Comparison of ENCODE assay signal across 9 mouse cellular contexts in the genomic region with DNA sequence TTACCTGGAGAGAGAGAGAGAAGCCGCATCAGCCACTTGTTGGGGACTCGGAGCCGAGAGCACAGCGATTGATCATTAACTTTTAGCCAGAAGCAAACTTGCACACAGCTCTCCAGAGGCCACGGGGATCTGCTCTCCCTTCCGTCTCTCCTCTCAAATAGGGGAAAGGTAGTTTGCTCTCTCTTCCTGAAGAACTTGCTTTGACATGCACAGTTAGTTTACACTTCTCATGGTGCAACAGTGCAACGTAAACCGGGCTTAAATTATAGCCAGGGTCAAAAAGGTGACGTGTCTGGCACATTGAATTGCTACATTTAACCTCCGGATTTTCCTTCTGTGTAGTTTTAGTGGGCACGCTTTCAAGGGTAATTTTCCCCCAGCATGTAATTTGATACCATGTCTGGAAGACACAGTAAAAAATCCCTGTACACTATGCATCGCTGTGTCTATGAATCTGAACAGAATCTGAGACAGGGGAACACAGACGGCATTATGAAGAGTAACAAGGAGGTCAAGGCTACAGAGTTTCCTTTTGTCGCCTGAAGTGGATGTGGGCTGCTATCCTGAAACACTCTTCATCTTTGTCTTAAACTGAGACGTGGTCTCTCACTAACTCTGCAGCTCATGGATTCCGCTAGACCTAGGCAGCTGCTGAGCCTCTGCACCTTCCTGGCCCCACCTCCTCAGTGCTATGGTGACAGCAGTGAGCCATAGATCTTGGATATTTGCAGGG.
DNase-seq lines count a peak whose midpoint lies in the region; ATAC-seq and TF ChIP-seq lines count a peak whose summit lies in the region.
"Had no signal": no experiment of that assay in that cellular context is flagged by ENCODE, and none has a peak within 500 bp of the region (broad histone marks: within the 10 kb centered on the region; RNA-seq: fewer than 3 reads in every experiment).

No protein-coding gene starts in this region.

- no peak overlapping the region for H3K9ac ChIP-seq in heart, embryonic 11.5 days (ENCODE audit: low read depth, low read length)
- H3K9ac ChIP-seq in liver, embryonic 15.5 days: no peak overlapping the region

- H3K27me3 ChIP-seq in heart, embryonic 11.5 days (ENCODE audit: control insufficient read depth, insufficient read depth, low read length): no peaks in the 10 kb centered on the region
- H3K27me3 ChIP-seq in kidney, adult 2 months (replicated peaks; ENCODE audit: control insufficient read depth, insufficient read depth, low read length): no peaks in the 10 kb centered on the region
- H3K27me3 ChIP-seq in liver, embryonic 15.5 days: no peaks in the 10 kb centered on the region

- H3K4me1 ChIP-seq in heart, embryonic 11.5 days (ENCODE audit: control insufficient read depth, insufficient read depth, low read length): peaks cover 3% of the 10 kb centered on the region; the same call in 1 of the 2 replicates
- H3K4me1 ChIP-seq in kidney, adult 2 months (ENCODE audit: control insufficient read depth, insufficient read depth, low read length): 0 out of 2 replicates have a peak, but pooled peaks cover 3% of the 10 kb centered on the region
- H3K4me1 ChIP-seq in liver, embryonic 15.5 days (replicated peaks): peaks cover 4% of the 10 kb centered on the region; the same call in 1 of the 2 replicates

- H3K4me3 ChIP-seq in heart, embryonic 11.5 days (ENCODE audit: low read depth, low read length): no peak overlapping the region
- H3K4me3 ChIP-seq in kidney, adult 2 months (ENCODE audit: insufficient read depth, low read depth, low read length): peak overlapping the region; percentile 36
- H3K4me3 ChIP-seq in liver, embryonic 15.5 days (replicated peaks): peak overlapping the region; percentile 31; the same call in 1 of the 2 replicates

- no peaks in the 10 kb centered on the region for H3K36me3 ChIP-seq in heart, embryonic 11.5 days (ENCODE audit: control insufficient read depth, insufficient read depth, low read length)
- H3K36me3 ChIP-seq in kidney, adult 2 months (ENCODE audit: control insufficient read depth, insufficient read depth, low read length): no peaks in the 10 kb centered on the region
- H3K36me3 ChIP-seq in liver, embryonic 15.5 days (replicated peaks): no peaks in the 10 kb centered on the region

- H3K27ac ChIP-seq in heart, embryonic 11.5 days (ENCODE audit: low read depth, low read length): 0 out of 2 replicates have a peak overlapping the region, but pooled peaks have one; percentile 35
- peak overlapping the region; percentile 92 for H3K27ac ChIP-seq in kidney, adult 2 months (ENCODE audit: insufficient read depth, low read depth, low read length)
- H3K27ac ChIP-seq in liver, embryonic 15.5 days (replicated peaks): 0 out of 2 replicates have a peak overlapping the region, but pooled peaks have one; percentile 38

- TF ChIP-seq CTCF in kidney, adult 2 months (conservative IDR thresholded peaks at IDR 0.05; ENCODE audit: insufficient read depth, insufficient read length, low read depth, low read length): no peak

- H3K9me3 ChIP-seq in heart, embryonic 11.5 days (replicated peaks; ENCODE audit: control insufficient read depth, low read length): no peaks in the 10 kb centered on the region
- no peaks in the 10 kb centered on the region for H3K9me3 ChIP-seq in liver, embryonic 15.5 days (replicated peaks)

- 52% methylated on average over 16 of the region's 16 CpGs for WGBS in heart, embryonic 11.5 days (ENCODE audit: insufficient replicate concordance)
- WGBS in kidney, adult 2 months: 13% methylated on average over 16 of the region's 16 CpGs
- 51% methylated on average over 16 of the region's 16 CpGs for WGBS in liver, embryonic 15.5 days (ENCODE audit: insufficient replicate concordance)

- DNase-seq in heart, adult 18-20 months: no peak
- peak; percentile 41 for DNase-seq in embryo, embryonic 11.5 days (ENCODE audit: low read depth, low spot score)
- DNase-seq in kidney, adult 2 months: peak; percentile 71
- no peak for DNase-seq in gastrocnemius, adult 18-20 months (ENCODE audit: low spot score)
- no peak for DNase-seq in thymus, postnatal 36 days
- no peak for DNase-seq in spleen, adult 12 weeks (ENCODE audit: low spot score)
- DNase-seq: cerebellum, adult 8-10 months had no signal

- peak overlapping the region; percentile 45 for H3K4me2 ChIP-seq in heart, embryonic 11.5 days
- peak overlapping the region; percentile 31 for H3K4me2 ChIP-seq in liver, embryonic 15.5 days

- no peak for TF ChIP-seq POLR2A in kidney, adult 2 months (IDR thresholded peaks at IDR 0.05; ENCODE audit: low read depth, low read length)

- ATAC-seq in heart, embryonic 11.5 days (replicated peaks; ENCODE audit: insufficient number of reproducible peaks, low FRiP score, low TSS enrichment): peak; percentile 46; the same call in 1 of the 2 replicates
- peak; percentile 51 for ATAC-seq in liver, embryonic 15.5 days (ENCODE audit: insufficient read depth)

Comparison
In these comparisons a context has a peak if more than half of its experiments do, and no peak if none do; other contexts are left out.
1. H3K27ac ChIP-seq: peak in every context shown above with its lines; median percentile 92 in kidney, adult 2 months; 38 in liver, embryonic 15.5 days; 35 in heart, embryonic 11.5 days.
2. DNase-seq: peak in embryo, embryonic 11.5 days (single experiment) and kidney, adult 2 months (single experiment); none in heart, adult 18-20 months (0 of 2), gastrocnemius, adult 18-20 months (single experiment), thymus, postnatal 36 days (0 of 2) and spleen, adult 12 weeks (single experiment).